Mouse (Mus musculus): ENCODE measurements at regions not wholly inside any gene's neighbourhood (a gene's known extent, or its start where the extent isn't known, plus 50 kb on each side); places are given as distances from the start of the nearest gene placed in this dataset.

DNA sequence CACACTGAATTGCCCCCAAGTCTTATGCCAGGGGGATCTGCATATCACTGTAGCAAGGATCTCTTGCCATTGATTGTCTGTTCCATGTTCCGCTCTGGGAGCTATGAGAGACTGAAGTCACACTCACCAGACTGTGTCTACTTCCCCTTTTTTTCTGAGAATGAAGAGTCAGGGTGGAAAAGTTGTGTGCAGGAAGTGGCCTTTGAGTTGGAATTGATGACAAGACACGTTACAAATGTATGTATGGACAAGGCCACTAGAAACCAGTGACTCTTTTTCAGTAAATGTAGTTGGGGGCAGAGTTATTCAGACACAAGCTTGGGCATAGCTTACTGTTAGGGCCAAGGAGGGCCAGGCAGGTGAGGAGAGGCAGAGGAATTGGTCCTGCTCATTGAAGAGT, 70.4 kb upstream of the Creb5 start:
- TF ChIP-seq POLR2A (IDR thresholded peaks at IDR 0.05; ENCODE audit: borderline replicate concordance, low read depth, low read length) (no peak), CTCF (IDR thresholded peaks at IDR 0.05; ENCODE audit: low read depth, low read length) (no peak)

All from bone marrow macrophage, adult 2 months (primary cell).